Mouse (Mus musculus) liver, postnatal 0 days (tissue): Measurements from ENCODE around the gene Furin.

ENCODE experiments used
- CTCF ChIP-seq: sonication (generic); IDR thresholded peaks from 2 replicates; pipeline ENCODE4 v1.5.1; 2016; ENCODE audit warnings: antibody characterized with exemption, low read depth
- EP300 ChIP-seq: IDR thresholded peaks from 2 replicates; pipeline ENCODE4 v1.6.1; 2016; ENCODE audit warnings: antibody characterized with exemption, low read depth, mild to moderate bottlenecking

GRCm38 (mm10) chr7:80440685-80441084 is 35.4 kb upstream of the Furin start:
- TF ChIP-seq CTCF, result no peak
- TF ChIP-seq EP300, result no peak
